Mouse (Mus musculus): ENCODE results near the gene Mvp.

Gene Mvp

DNA sequence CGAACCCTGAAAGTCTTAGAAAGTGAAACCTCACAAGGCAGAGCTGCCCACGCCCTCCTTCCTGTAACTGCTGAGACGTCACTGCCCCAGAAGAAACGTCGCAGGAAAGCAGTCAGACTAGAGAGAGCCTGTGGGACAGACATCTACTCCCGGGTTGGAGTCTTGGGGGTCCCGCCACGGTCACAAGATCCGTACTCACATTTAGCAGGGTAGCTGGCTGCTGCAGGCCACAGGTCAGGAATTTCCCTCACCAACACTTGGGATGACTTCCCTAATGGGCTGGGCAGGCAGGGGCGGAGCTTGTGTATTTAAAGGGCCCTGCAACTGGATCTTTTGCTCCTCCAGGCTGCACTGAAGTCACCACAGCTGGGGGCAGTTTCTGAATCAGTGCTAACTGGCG is at the start of gene Mvp:
Gene Mvp (minus strand): TSS at position 302 of the 400 bp plus-strand sequence.
- no peak for ATAC-seq (ENCODE audit: insufficient number of reproducible peaks, low FRiP score, low TSS enrichment)

- no peak for ATAC-seq (ENCODE audit: insufficient number of reproducible peaks, low FRiP score, low TSS enrichment)
These were observed 40.7 kb upstream of the Mvp start for GRCm38 (mm10) chr7:127055026-127055585.

GRCm38 (mm10) chr7:127041851-127042672 is 27.6 kb upstream of the Mvp start, which contains the start of gene Kif22:
Gene Kif22, minus strand, starts transcription at chr7:127042471.
- peak; percentile 66; the same call in 1 of the 2 replicates for ATAC-seq (ENCODE audit: insufficient number of reproducible peaks, low FRiP score, low TSS enrichment)

- ATAC-seq (ENCODE audit: insufficient number of reproducible peaks, low FRiP score, low TSS enrichment) = no peak
These were observed 16.8 kb upstream of the Mvp start for GRCm38 (mm10) chr7:127031244-127031643.

- no peak for ATAC-seq (ENCODE audit: insufficient number of reproducible peaks, low FRiP score, low TSS enrichment)
These were observed 15.8 kb upstream of the Mvp start for GRCm38 (mm10) chr7:127030172-127030571.

- ATAC-seq (ENCODE audit: insufficient number of reproducible peaks, low FRiP score, low TSS enrichment) = peak; percentile 1; the same call in 1 of the 2 replicates
These were observed 13.5 kb upstream of the Mvp start for GRCm38 (mm10) chr7:127027885-127028284.

- ATAC-seq (ENCODE audit: insufficient number of reproducible peaks, low FRiP score, low TSS enrichment) = peak; percentile 47
These were observed 12.7 kb upstream of the Mvp start, which contains the start of gene Maz for GRCm38 (mm10) chr7:127026984-127027726. Gene Maz, minus strand, starts transcription at chr7:127027037.

DNA sequence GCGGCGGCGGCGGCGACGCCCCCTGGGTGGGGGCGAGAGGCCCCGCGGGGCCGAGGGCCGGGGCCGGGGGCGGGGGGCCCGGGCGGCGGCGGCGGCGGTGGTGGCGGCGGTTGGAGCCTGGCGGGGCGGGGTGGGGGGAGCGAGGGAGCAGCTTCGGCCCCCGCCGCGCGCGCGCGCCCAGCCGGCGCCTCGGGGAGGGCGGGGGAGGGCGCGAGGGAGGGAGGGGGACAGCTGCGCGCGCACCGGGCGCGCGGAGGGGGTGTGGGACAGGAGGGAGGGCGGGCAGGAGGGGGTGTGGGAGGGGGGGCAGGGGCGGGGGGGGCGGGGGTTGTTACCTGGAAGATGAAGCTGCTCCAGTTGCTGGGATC is 12.2 kb upstream of the Mvp start:
- ATAC-seq (ENCODE audit: insufficient number of reproducible peaks, low FRiP score, low TSS enrichment) = no peak

DNA sequence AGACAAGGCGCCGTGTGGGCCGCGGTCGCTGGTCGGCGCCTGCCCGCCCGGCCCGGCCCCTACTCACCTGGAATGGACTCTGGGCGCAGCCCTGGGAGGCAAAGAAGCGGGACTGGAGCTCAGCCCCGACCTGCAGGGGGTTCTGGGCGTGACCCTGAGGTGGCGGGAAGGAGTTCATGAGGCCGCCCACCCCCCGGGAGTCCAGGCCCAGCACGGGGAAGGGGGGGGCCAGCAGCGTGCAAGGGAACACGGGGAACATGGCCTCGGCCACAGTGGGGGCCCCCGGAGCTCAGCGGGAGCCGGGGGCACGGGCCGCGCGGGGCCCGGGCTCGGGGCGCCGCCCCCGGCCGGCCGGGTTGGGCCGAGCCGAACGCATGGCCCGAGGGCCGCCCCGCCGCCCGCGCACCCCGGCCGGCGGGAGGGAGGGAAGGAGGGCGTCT is 11.8 kb upstream of the Mvp start:
- peak; percentile 10; the same call in 1 of the 2 replicates for ATAC-seq (ENCODE audit: insufficient number of reproducible peaks, low FRiP score, low TSS enrichment)

GRCm38 (mm10) chr7:127025556-127026160 is 11.2 kb upstream of the Mvp start:
- ATAC-seq (ENCODE audit: insufficient number of reproducible peaks, low FRiP score, low TSS enrichment) = no peak

GRCm38 (mm10) chr7:127024755-127025555 is 10.5 kb upstream of the Mvp start:
- peak; percentile 15; the same call in 1 of the 2 replicates for ATAC-seq (ENCODE audit: insufficient number of reproducible peaks, low FRiP score, low TSS enrichment)

GRCm38 (mm10) chr7:127023896-127024690 is 9.7 kb upstream of the Mvp start:
- no peak for ATAC-seq (ENCODE audit: insufficient number of reproducible peaks, low FRiP score, low TSS enrichment)

DNA sequence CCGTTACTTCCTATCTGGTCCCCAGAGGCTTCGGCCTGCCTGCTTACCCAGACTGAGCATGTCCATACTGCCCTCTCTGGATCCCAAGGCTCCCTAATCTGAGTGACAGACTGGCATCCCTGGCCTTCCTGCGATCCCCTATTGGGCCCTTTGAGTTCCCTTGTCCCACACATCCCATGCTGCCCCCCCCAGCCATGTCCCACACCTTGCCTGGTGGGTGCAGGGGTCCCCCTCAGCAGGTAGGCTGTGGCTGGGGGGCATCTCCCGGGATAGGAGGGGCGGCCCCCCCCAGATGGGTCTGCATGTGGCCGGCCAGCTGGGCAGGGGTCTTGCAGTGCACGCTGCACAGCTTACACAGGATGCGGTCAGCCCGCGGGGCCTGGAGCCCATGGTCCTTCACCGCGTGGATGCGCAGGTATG is 8.9 kb upstream of the Mvp start:
- no peak for ATAC-seq (ENCODE audit: insufficient number of reproducible peaks, low FRiP score, low TSS enrichment)

GRCm38 (mm10) chr7:127022528-127023271 is 8.3 kb upstream of the Mvp start:
- no peak for ATAC-seq (ENCODE audit: insufficient number of reproducible peaks, low FRiP score, low TSS enrichment)

DNA sequence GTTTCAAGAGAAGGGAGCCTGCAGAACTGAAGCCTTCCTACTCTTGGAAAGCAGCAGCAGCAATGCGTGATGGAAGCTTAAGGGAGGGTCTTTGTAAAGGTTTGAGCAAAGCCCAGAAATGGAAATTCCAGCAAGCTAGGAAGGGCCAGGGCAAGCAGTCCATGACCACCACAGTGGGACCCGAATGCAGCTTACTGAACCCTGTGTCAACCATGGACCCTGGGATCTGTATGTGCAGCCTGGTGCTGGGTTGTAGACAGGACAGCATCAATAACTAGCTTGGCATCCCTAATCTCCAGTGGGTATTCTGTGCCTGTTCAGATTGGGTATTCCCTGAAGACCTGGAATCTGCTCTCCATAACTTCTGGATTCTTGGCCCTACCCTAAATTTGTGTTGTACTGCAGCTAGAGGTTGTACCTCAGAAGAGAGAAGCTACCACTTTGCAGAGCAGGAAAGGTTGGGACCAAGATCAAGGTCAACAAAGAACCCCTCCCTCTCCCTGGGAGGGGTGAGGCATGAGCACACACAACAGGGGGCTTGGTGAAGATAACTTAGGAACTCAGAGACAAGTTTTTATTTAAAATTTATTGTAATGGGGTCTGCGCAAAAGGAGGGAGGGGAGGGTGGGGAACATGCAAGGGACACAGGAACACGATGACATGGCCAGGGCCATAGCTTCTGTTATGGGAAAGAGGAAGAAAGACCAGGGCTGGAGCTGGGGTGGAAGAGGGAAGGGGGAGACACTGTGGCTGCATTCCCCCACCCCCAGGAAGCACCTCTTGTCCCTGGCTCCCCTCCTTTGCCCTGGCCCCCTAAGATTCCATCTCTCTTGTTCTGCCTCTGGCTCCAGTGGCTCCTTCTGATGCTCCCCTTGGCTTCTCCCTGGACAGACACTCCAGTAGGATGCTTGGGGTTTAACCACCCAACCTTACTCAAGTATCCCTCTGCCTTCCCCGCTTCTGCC is 7.4 kb upstream of the Mvp start:
- ATAC-seq (ENCODE audit: insufficient number of reproducible peaks, low FRiP score, low TSS enrichment) = no peak

DNA sequence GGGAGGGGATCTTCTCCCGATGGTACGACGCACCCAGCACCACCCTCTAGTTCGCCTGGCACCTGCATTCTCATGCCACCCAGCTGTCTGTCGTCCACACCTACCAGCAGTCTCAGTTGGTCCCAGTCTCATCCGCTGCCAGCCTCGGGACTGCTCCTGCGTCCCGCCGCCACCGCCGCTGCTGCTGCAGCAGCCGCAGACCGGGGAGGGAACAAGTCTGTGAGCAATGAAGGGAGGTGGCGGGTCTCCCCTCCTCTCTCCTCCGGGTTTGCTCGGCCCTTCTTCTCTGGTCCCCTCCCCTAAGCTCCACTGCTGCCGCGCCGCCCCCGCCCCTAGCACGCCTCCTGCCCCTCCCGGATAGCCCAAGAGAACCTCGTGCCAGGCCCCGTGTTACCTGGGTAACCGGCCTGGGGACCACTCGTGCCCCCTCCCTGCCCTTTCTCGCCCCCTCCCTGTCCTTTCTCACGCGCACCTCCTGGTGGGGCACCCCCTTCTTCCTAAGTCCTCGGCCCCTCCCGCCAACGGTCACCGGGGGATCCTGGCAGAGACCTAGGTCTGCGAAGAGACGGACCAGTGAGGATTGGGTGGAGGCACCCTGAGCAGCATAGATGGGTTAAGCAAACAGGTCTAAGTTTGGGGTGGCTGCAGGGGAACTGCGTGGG is 6.6 kb upstream of the Mvp start, which contains the start of the genes Gm42742 and Prrt2:
Gene Gm42742 (minus strand): TSS at position 197 of the 662 bp plus-strand sequence.
Gene Prrt2 (minus strand): TSS at position 311 of the 662 bp plus-strand sequence.
- no peak for ATAC-seq (ENCODE audit: insufficient number of reproducible peaks, low FRiP score, low TSS enrichment)
